Mouse (Mus musculus) intestine, embryonic 16.5 days (tissue): Measurements from ENCODE around the gene Pnp2. TPM values are rescaled to one million over a fixed set of nuclear protein-coding genes. Genes with fewer than 3 reads are reported as not detected.
A peak's percentile ranks its signal among the peaks of the same experiment; 100 is the strongest.
"Not testable (repeated sequence)": the region's sequence is repeated elsewhere in the genome, so short reads cannot be mapped to it uniquely, and the experiment has no call there.

Source experiments
- ATAC-seq: fragments of 200-750 bp; cut with Nextera tagmentation; 2 replicates; pipeline ENCODE4 v1.8.0; 2017; ENCODE audit warnings: moderate TSS enrichment, moderate library complexity
- H3K27ac ChIP-seq: fragments of 300-500 bp; sonication (generic); 2 replicates; pipeline ENCODE4 v1.5.1; 2014; ENCODE audit warnings: mild to moderate bottlenecking, low read length
- H3K27me3 ChIP-seq: fragments of 300-500 bp; sonication (generic); replicated peaks from 2 replicates; pipeline ENCODE4 v1.6.1; 2014; ENCODE audit warnings: low read length, control low read depth, mixed read lengths; ENCODE audit not compliant: control insufficient read depth, insufficient read depth
- H3K36me3 ChIP-seq: fragments of 300-500 bp; sonication (generic); 2 replicates; pipeline ENCODE4 v1.6.1; 2014; ENCODE audit warnings: low read length, control low read depth; ENCODE audit not compliant: control insufficient read depth, insufficient read depth
- H3K4me1 ChIP-seq: fragments of 300-500 bp; sonication (generic); 2 replicates; pipeline ENCODE4 v1.6.1; 2014; ENCODE audit warnings: low read length, control low read depth, mixed read lengths; ENCODE audit not compliant: control insufficient read depth, insufficient read depth
- H3K4me2 ChIP-seq: fragments of 300-500 bp; sonication (generic); 2 replicates; pipeline ENCODE4 v1.6.1; 2014; ENCODE audit warnings: low read depth, low read length, control low read depth
- H3K4me3 ChIP-seq: fragments of 300-500 bp; sonication (generic); 2 replicates; pipeline ENCODE4 v1.5.1; 2014; ENCODE audit warnings: mild to moderate bottlenecking, low read length
- H3K9ac ChIP-seq: fragments of 300-500 bp; sonication (generic); 2 replicates; pipeline ENCODE4 v1.6.1; 2014; ENCODE audit warnings: low read depth, low read length
- H3K9me3 ChIP-seq: fragments of 300-500 bp; sonication (generic); 2 replicates; pipeline ENCODE4 v1.6.1; 2016; ENCODE audit warnings: low read length, control low read depth; ENCODE audit not compliant: control insufficient read depth
- WGBS: fragments of 180-500 bp; shearing (Covaris S2); extraction: QIAGEN DNeasy Blood & Tissue Kit; methylation state at CpG from one replicate; pipeline ENCODE4 v1.1.7; 2014; 5-methylcytosine and 5-hydroxymethylcytosine counted together
- polyA plus RNA-seq: library from polyadenylated mRNA; unstranded; fragments of >200 nt; fragmentation: Nextera tagmentation; extraction: Ambion mirVana; gene quantifications from 2 replicates; pipeline ENCODE4 v1.2.1, GENCODE M21; 2015

Gene Pnp2
- polyA plus RNA-seq, 1 experiment from 2014 or later = 3.7 TPM

DNA sequence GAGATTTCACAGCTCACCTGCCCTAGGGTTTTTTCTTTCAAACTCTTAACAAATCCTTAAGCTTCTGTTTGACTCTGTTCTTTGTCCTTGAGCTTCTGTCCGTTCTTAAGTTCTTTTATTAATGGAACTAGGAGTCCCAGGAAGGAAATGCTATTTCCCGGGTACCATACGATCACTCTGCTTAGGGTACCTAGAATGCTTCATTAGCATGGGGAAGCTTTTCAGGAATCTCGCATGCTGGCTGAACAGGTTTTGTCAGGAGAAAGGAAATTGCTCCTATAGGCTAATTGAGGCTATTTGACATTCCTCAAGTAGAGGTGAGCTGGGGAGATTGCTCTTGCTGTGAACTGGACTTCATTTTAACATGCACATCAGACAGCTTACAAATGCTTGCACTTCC is 17.9 kb downstream of the Pnp2 start:
- H3K27me3 ChIP-seq = no peaks in the 10 kb centered on the region
- no peak for ATAC-seq
- 36% methylated on average over 4 of the region's 4 CpGs for WGBS
- H3K36me3 ChIP-seq = no peaks in the 10 kb centered on the region
- H3K4me3 ChIP-seq = no peak overlapping the region
- H3K27ac ChIP-seq = no peak overlapping the region
- H3K9ac ChIP-seq = no peak overlapping the region
- no peak overlapping the region for H3K4me2 ChIP-seq
- no peaks in the 10 kb centered on the region for H3K4me1 ChIP-seq
- no peaks in the 10 kb centered on the region for H3K9me3 ChIP-seq

DNA sequence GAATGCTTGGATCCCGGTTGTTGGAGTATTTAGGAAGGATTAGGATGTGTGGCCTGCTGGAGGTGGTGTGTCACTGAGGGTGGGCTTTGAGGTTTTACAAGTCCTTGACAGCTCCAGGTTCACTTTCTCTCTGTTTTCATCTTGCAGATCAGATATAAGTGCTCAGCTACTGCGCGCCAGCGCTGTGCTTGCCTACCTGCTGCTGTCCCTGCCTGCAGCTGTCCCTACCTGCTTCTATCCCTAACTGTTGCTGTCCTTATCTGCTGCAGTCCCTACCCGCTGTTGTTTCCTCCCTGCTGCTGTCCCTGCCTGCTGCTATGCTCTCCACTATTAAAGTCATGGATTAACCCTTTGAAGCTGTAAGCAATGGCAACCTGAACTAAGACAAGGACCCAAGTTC is 19.2 kb downstream of the Pnp2 start:
- Histone ChIP-seq H3K9ac (no peak overlapping the region), H3K36me3 (no peaks in the 10 kb centered on the region), H3K4me2 (no peak overlapping the region), H3K4me3 (no peak overlapping the region), H3K4me1 (no peaks in the 10 kb centered on the region), H3K27me3 (no peaks in the 10 kb centered on the region), H3K27ac (no peak overlapping the region), H3K9me3 (no peaks in the 10 kb centered on the region)
- no peak for ATAC-seq
- 62% methylated on average over 5 of the region's 5 CpGs for WGBS

DNA sequence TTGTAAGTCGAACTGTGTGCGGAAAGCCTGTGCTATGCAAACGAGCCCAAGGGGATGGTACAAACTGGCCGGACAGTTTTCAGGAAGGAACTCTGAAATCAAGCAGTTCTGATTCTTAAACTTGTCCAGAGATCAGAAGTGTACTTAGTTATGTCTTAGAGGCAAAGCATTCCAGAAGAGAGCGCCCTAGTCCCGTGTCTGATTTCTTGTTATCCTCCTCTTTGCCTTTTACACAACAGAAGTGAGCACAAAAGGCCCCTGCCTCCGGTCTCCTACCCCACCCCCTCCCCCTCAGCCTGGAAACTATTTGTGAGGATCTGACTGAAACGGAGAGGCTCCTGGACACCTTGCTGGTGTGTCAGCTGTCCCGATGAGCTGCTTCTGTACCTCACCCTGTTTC is 20.9 kb downstream of the Pnp2 start:
- 31% methylated on average over 9 of the region's 9 CpGs for WGBS
- Histone ChIP-seq H3K9me3 (no peaks in the 10 kb centered on the region), H3K4me3 (no peak overlapping the region), H3K27ac (no peak overlapping the region), H3K4me1 (no peaks in the 10 kb centered on the region), H3K4me2 (no peak overlapping the region), H3K36me3 (no peaks in the 10 kb centered on the region), H3K9ac (no peak overlapping the region), H3K27me3 (no peaks in the 10 kb centered on the region)
- ATAC-seq = no peak

DNA sequence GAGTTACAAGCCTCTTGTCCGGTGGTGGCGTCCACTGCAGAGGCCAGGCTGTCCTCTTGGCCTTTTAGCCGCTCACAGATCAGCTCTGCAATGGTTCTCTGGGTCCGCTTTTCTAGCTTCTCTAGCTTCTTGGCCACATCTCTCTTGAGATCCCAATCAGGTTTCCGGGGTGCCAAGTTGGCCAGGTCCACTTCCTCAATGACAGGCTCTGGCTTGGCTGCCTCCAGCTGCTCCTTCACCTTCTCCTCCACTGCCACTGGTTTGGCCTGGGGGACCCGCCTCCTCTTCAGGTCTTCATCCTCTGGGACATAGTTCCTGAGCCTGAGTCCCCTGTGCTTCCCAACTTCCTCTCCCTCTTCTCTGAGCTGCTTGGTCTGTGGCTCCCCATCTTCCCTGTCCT is 22.7 kb downstream of the Pnp2 start:
- not testable (repeated sequence) for H3K9ac ChIP-seq, ATAC-seq, H3K4me2 ChIP-seq, H3K4me3 ChIP-seq, H3K27me3 ChIP-seq, H3K36me3 ChIP-seq, H3K9me3 ChIP-seq, H3K4me1 ChIP-seq, H3K27ac ChIP-seq
- 91% methylated on average over 6 of the region's 6 CpGs for WGBS

DNA sequence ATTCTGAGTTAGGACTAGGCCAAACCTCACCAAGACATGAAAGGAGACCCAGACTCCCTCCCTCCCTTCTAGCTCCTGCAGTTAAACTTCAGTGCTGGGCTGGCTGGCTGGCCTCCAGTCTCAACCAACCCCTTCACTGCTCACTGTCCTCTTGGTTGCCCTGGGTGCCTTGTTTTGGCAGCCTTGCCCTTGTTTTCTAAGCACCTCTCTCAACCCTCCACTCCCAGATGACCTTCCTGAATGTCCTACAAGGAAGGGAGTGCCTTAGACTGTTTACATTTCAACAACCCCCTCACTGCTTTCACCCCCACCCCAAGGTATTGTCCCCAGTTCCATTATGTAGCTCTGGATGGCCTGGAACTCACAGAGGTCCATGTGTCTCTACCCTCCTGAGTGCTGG is 23.8 kb downstream of the Pnp2 start:
- H3K9ac ChIP-seq = no peak overlapping the region
- no peak overlapping the region for H3K4me3 ChIP-seq
- ATAC-seq = no peak
- no peaks in the 10 kb centered on the region; the same call in 1 of the 2 replicates for H3K9me3 ChIP-seq
- H3K27me3 ChIP-seq = no peaks in the 10 kb centered on the region
- H3K4me1 ChIP-seq = no peaks in the 10 kb centered on the region
- no peaks in the 10 kb centered on the region for H3K36me3 ChIP-seq
- no peak overlapping the region for H3K4me2 ChIP-seq
- no peak overlapping the region for H3K27ac ChIP-seq

DNA sequence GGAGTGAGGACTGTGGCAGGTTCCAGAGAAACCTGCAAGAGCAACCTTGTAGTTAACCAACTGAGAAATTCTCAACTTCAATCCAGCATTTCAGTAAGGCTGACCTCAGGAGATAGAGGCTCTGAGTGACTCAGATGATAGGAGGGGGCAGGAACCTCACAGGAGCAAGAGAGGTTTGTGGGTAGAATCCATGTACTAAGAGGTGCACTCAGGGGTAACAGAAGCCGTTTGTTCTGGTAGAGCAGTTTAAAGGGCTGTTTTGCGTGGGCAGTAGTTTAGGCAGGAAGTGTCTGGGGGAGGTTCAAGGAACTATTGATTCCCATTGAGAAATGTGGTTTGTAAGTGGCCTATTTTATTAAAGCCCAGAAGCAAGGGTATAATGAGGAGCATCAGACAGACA is 25.4 kb downstream of the Pnp2 start:
- no peak overlapping the region for H3K4me2 ChIP-seq
- no peak overlapping the region for H3K27ac ChIP-seq
- no peaks in the 10 kb centered on the region; the same call in 1 of the 2 replicates for H3K9me3 ChIP-seq
- H3K9ac ChIP-seq = no peak overlapping the region
- H3K4me3 ChIP-seq = no peak overlapping the region
- H3K4me1 ChIP-seq = no peaks in the 10 kb centered on the region
- WGBS = 47% methylated on average over 2 of the region's 2 CpGs
- no peak for ATAC-seq
- no peaks in the 10 kb centered on the region for H3K27me3 ChIP-seq
- H3K36me3 ChIP-seq = no peaks in the 10 kb centered on the region

DNA sequence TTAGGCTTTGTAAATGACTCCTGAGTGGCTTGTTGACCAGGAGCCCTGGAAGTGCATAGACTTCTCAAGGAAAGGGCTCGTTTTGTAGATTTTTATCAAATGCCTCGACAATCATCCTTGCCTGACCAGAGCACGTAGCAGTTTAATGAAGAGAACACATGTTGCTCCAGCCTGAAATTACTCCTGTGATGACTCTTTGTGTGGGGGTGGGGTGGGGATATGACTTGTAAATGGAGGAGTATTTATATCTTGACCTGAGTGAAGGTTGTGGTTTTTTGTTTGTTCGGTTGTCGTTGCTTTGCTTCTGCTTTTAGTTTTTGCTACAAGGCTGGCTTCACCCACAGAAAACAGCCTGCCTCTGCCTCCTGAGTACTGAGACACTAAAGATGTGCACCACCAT is 26.0 kb downstream of the Pnp2 start:
- ATAC-seq = no peak
- Histone ChIP-seq H3K27me3 (no peaks in the 10 kb centered on the region), H3K27ac (no peak overlapping the region), H3K4me3 (no peak overlapping the region), H3K4me1 (no peaks in the 10 kb centered on the region), H3K4me2 (no peak overlapping the region), H3K9me3 (no peaks in the 10 kb centered on the region; the same call in 1 of the 2 replicates), H3K9ac (no peak overlapping the region), H3K36me3 (no peaks in the 10 kb centered on the region)
- WGBS = 60% methylated on average over 5 of the region's 5 CpGs

DNA sequence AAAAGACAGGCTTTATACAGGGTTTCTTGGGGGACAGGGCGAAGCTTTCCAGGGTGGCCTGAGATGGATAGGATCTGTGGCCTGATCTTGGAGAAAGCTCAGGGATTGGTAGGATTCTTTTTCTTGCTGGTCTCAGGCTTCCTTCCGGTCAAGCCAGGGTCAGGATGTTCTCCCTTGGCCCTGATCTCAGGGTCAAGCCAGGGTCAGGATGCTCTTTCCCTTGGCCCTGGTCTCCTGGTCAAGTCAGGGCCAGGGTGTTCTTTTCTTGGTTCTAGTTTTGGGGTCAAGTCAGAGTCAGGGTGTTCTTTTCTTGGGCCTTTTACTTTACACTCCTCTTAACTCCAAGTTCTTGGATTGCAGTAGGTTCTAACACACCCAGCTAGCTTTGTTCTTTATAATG is 31.9 kb downstream of the Pnp2 start:
- H3K27me3 ChIP-seq = no peaks in the 10 kb centered on the region
- H3K9me3 ChIP-seq = no peaks in the 10 kb centered on the region; the same call in 1 of the 2 replicates
- H3K9ac ChIP-seq = no peak overlapping the region
- no peaks in the 10 kb centered on the region for H3K4me1 ChIP-seq
- no peak overlapping the region for H3K4me2 ChIP-seq
- no peak overlapping the region for H3K27ac ChIP-seq
- 84% methylated on average over 2 of the region's 2 CpGs for WGBS
- no peaks in the 10 kb centered on the region for H3K36me3 ChIP-seq
- no peak for ATAC-seq
- H3K4me3 ChIP-seq = no peak overlapping the region

DNA sequence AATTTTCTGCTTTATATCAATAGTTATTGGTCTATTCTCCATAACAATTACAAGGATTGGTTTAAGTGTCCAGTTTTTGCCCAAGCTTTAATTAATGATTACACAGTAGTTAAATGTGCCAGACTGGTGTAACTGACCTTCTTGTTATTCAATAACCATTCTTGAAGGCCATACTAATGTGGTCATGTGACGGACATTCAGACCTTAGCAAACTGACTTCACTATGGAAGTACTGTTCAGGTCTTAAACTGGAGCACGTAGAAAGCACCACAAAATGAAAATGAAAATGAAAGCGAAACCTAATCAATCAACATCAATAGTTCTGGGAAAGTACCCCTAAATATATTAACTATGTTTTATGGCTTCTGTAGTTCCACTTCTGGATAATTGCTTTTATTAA is 35.2 kb downstream of the Pnp2 start:
- H3K36me3 ChIP-seq = no peaks in the 10 kb centered on the region
- H3K4me1 ChIP-seq = no peaks in the 10 kb centered on the region
- 66% methylated on average over 3 of the region's 3 CpGs for WGBS
- no peak overlapping the region for H3K27ac ChIP-seq
- no peaks in the 10 kb centered on the region for H3K27me3 ChIP-seq
- H3K4me3 ChIP-seq = no peak overlapping the region
- H3K9me3 ChIP-seq = no peaks in the 10 kb centered on the region
- no peak overlapping the region for H3K9ac ChIP-seq
- ATAC-seq = peak; percentile 91
- no peak overlapping the region for H3K4me2 ChIP-seq

DNA sequence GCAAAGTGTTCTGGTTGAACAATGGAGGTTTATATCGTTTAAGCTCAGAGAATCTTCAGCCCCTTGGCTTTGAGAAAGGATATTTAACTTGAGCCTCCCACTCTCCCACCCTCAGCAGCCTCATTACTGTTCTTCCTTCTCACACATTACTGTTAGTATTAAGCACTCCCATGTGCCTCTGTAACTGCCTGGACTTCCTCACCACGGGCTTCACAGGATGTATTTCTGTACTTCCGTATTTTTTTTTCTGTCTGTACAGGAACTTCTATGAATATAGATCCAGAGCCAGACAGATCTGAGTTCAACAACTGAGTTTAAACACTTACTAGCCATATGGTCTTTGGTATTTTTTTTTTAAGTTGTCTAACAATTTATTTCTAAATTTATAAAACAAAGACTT is 41.3 kb downstream of the Pnp2 start:
- Histone ChIP-seq H3K36me3 (no peaks in the 10 kb centered on the region), H3K4me1 (no peaks in the 10 kb centered on the region), H3K27me3 (no peaks in the 10 kb centered on the region), H3K9ac (no peak overlapping the region), H3K4me2 (no peak overlapping the region), H3K4me3 (no peak overlapping the region), H3K9me3 (no peaks in the 10 kb centered on the region), H3K27ac (0 out of 2 replicates have a peak overlapping the region, but pooled peaks have one; percentile 1)
- ATAC-seq = no peak
- WGBS = 61% methylated on average over 3 of the region's 3 CpGs
